Mouse (Mus musculus): ENCODE measurements at regions not wholly inside any gene's neighbourhood (a gene's known extent, or its start where the extent isn't known, plus 50 kb on each side); places are given as distances from the start of the nearest gene placed in this dataset.

- no peak for ATAC-seq (ENCODE audit: low TSS enrichment)
Measured at GRCm38 (mm10) chr11:114439314-114439713, 229.0 kb upstream of the Rpl38 start.

GRCm38 (mm10) chr11:114435788-114436187 lies 232.5 kb upstream of the Rpl38 start:
- ATAC-seq (ENCODE audit: low TSS enrichment): no peak

- ATAC-seq (ENCODE audit: low TSS enrichment): no peak
Measured at GRCm38 (mm10) chr11:114433561-114433960, 234.8 kb upstream of the Rpl38 start.

DNA sequence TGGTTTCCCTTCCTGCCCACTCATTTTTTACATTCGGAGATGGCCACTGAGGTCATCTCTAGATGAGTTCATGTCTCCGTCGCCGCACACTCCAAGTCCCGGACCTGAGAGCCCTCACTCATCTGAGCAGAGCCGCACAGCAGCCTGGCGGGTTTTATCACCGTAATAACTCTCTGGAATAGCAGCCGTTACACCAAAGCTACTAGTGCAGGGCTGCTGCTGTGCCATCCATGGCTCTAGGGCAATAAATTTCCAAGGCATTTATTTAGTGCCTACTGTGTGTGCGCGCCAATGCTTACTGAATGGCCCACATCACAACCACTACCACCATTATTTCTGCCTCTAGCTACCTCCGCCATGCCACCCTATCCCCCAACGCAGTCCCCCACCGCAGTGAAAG lies 242.9 kb upstream of the Rpl38 start:
- no peak for ATAC-seq (ENCODE audit: low TSS enrichment)

DNA sequence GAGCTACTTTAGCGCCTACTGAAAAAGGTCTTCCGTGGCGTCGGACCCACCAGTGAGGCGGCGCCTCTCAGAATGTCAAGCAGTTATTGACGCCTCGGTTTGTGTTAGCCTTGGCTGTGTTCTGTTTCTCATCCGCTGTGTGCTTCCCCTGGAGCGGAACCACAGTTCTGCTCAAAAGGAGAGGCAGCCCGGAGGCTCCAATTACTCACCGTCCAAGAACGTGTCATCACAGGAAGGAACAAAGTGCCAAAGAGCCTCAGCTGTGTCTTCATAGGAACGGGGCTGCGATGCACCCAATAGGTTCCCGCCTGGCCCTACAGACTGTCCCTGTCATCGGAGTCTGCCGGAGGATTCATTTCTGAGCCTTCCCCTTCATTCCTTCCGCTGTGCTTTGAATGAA lies 245.0 kb upstream of the Rpl38 start:
- ATAC-seq (ENCODE audit: low TSS enrichment): 0 out of 2 replicates have a peak, but pooled peaks have one; percentile 34

DNA sequence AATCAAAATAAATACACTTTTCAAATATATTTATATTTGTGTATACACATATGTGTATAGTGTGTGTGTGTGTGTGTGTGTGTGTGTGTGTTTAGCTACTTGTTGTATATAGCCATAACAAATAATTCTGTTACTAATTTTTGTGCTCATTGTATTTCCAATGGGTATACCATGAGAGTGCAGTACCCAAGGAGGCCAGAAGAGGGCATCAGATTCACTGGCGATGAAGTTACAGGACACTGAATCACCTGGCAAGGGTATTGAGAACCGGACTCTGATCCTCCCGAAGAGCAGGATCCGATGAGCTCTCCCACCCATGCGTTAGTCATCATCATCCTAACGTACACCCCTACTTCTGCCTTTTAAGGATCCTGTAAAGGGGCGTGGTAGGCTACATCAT lies 249.3 kb upstream of the Rpl38 start:
- no peak for ATAC-seq (ENCODE audit: low TSS enrichment)

DNA sequence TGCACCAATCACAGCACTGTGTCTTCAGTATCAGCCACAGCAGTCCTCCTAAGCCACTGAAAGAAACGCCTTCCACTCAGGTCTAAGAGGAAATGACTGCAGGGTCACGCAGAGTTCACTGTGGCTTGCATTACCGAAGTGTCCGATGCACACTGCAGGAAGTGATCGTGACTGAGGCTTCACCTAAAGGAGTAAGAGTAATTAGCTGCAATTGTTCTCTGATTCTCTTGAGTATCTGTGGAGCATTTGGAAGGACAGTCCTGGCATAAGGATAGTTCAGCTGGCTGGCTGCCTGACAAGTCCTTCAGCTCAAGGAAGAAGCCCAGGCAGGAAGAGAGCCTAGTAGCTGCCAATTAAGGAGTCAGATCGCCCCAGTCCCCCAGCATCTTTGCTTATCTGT lies 252.2 kb upstream of the Rpl38 start:
- ATAC-seq (ENCODE audit: low TSS enrichment): no peak

DNA sequence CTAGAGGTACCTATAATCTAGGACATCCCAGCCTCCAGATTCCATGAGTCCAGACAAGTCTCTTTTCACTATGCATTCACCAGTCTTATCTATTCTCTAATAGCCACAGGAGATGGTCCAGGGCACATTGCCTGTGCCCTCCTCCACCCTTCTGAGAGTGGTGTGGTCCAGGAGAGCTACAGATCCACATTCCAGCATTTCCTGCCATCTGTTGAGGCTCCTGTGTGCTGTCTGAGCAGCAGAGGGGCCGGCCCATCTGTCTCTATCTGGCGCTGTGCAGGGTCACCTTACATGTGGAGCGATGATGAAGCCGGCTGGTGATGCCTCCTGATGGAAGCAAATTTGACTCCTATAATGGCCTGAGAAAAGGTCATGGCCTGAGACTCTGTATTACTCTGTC lies 263.9 kb upstream of the Rpl38 start:
- ATAC-seq (ENCODE audit: low TSS enrichment): no peak

DNA sequence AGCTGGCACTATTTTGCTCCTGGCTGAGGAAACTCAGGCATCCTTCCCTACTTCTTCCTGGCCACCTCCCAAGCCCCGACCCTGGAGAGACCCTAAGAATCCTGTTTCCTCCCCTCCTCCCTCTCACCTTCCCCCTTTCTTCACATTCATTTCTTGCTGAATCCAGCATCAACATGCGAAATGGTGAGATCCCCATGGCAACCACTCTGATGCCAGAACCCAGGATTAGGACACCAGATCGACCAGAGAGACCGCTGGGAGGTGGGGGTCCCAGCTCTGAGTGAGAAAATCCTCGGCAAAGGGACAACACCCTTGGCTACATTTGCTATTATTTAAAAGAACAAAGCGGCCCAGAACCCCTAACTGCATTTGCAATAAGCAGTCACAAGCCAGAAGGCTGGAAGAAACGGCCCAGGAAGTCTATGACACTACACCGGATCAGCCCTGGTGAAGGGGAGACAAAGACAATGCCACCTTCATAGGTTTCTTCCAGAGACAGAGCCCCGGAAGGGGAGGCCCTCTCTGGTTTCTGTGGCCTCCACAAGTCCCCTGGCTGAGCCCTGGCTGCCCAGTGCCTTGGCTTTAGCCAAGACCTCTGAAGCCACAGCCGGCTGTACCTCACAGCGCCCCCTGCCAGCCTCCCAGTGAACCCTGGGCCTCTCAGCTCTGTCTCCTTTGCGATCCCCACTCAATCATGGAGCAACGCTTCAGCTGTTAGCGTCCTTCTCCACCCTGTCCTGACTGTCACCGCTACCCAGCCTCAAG lies 265.6 kb upstream of the Rpl38 start:
- ATAC-seq (ENCODE audit: low TSS enrichment): no peak

GRCm38 (mm10) chr11:114400701-114401100 lies 267.6 kb upstream of the Rpl38 start:
- ATAC-seq (ENCODE audit: low TSS enrichment): 0 out of 2 replicates have a peak, but pooled peaks have one; percentile 52

- ATAC-seq (ENCODE audit: low TSS enrichment): no peak
Measured at GRCm38 (mm10) chr11:114392161-114392560, 276.2 kb upstream of the Rpl38 start.

GRCm38 (mm10) chr11:114391553-114391952 lies 276.8 kb upstream of the Rpl38 start:
- ATAC-seq (ENCODE audit: low TSS enrichment): no peak

DNA sequence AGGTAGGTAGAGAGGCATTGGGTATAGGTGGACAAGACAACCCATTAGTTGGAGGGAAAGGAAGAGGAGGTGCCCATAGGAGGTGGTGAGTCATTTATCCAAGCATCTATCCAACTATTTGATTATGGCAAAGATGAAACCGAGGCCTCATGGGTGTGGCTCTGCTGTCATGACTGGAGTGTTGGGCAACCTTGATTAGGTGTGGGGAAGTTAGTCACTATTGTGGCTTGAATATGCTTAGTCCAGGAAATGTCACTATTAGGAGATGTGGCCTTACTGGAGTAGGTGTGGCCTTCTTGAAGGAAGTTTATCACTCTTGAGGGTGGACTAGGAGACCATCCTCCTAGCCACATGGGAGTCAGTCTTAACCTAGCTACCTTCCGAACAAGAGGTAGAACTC lies 281.2 kb upstream of the Rpl38 start:
- ATAC-seq (ENCODE audit: low TSS enrichment): no peak

GRCm38 (mm10) chr11:114379411-114379824 lies 288.9 kb upstream of the Rpl38 start:
- no peak for ATAC-seq (ENCODE audit: low TSS enrichment)

DNA sequence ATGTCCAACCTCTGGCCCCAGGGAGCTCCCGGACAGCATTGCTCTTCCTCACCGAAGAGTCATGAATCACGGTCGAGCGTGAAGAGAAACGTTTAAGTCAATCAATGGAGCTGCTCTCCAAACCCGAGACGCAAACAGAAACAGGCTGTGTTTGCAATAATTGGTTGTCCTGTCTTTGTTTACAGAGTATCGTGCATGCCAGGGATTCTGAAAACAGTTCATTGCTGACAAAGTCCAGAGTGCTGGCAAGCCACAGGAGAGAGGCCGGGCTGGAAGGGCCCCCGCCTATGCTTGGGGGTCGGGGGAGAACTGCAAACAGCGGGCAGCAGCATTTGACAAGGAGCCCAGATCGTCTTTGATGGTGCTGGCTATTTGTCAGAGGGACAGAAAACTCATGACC lies 292.4 kb upstream of the Rpl38 start:
- ATAC-seq (ENCODE audit: low TSS enrichment): no peak

DNA sequence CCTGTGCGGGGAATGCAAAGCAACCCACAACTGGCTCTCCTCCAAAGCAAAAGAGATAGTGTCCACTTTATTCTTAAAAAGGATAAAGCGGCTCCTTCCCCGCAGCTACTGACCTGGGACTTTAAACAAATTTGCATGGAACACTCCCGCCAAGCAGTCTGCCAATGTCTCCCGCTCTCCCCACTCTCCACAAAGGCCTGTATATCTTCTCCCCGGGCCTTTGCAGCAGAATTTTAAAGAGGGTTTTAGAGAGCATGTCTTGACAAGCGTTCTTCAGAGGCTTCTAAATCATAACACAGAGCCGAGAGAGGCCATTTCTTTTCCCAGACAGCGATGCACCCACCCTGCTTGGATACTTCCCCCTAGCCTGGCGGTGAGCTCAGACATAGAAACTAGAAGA lies 297.6 kb upstream of the Rpl38 start:
- no peak for ATAC-seq (ENCODE audit: low TSS enrichment)

DNA sequence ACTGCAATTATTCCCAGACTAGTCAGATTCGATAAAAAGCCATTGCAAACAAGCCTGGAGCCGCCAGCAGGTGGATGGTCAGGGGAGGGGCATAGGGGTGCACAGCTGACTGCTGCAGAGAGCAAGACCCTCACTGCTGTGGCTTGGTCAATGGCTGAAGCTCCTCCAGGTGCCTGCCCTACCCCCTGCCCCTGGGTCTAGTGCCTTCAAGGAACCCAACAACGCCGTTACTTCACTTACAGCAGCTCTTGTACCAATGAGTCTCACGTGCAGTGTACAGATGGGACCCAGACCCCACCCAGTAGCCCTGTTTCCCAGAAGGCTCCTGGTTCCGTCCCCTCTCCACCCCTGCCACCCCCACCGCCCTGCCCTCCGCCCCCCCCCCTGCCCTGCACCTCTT lies 300.5 kb upstream of the Rpl38 start:
- no peak for ATAC-seq (ENCODE audit: low TSS enrichment)

GRCm38 (mm10) chr11:114360946-114361345 lies 294.1 kb upstream of the Sdk2 start:
- ATAC-seq (ENCODE audit: low TSS enrichment): no peak

DNA sequence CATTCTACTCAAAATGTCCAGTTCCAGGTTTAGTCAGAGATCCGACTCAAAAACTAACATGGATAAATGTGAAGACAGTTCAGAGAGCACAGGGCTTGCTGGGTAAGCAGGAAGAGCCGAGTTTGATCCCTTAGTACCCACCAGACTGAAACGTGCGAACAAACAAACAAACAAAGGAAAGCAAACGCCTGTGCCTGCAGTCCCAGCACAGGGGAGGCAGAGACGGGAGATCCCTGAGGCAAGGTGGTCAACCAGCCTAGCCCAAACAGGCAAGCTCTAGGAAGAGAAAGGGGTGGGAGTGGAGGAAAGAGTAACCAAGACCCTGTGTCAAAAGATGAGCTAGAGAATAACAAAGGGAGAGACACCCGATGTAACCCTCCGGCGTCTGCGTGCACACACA lies 293.5 kb upstream of the Sdk2 start:
- no peak for ATAC-seq (ENCODE audit: low TSS enrichment)

- ATAC-seq (ENCODE audit: low TSS enrichment): no peak
Measured at GRCm38 (mm10) chr11:114352146-114352795, 285.4 kb upstream of the Sdk2 start.

DNA sequence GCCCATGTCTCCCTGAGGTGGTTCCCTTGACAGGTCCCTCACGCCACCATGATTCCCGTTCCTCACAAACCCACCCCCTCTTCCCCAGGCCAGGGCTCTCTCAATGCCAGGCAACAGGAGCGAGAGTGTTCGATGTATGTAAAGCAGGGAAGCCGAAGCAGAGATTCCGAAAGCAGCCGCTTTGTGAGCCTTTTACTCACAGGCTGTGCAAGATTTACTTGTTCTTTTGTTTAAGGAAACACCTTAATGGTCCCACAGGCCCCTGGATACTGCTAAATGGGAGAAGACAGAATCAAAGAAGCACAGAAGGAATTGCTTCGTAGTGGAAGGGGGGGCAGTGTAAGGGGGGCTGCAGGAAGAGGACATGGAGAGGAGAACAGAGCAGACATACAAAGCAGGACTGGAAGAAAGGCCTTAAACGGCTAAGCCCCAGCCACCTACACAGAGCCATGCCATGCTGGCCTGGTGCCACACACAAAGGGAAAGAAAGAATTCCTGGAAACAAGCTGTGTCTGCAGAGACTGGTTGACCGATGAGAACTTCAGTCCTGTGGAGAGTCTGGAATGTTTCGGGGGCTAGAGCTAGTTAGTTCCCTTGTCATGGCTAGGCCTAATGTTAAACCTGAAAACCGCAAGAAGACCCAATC lies 270.1 kb upstream of the Sdk2 start:
- no peak for ATAC-seq (ENCODE audit: low TSS enrichment)

GRCm38 (mm10) chr11:114335950-114336838 lies 269.3 kb upstream of the Sdk2 start:
- ATAC-seq (ENCODE audit: low TSS enrichment): no peak
